Mouse (Mus musculus) central nervous system, embryonic 11.5 days (tissue): ENCODE data around the gene Olfr1370. TPM values are rescaled to one million over a fixed set of nuclear protein-coding genes. Genes with fewer than 3 reads are reported as not detected.

Source experiments
- polyA plus RNA-seq: library from polyadenylated mRNA; depleted of rRNA; stranded (reverse); fragments of >200 nt; gene quantifications from 2 replicates; pipeline ENCODE4 v1.2.3, GENCODE M21; 2012; rRNA removed

The Olfr1370 gene
- polyA plus RNA-seq: not detected in 2 replicates

GRCm38 (mm10) chr13:21074847-21075246 is at the start of gene Olfr1370:
TSS of gene Olfr1370 (minus strand) at chr13:21074947.

DNA sequence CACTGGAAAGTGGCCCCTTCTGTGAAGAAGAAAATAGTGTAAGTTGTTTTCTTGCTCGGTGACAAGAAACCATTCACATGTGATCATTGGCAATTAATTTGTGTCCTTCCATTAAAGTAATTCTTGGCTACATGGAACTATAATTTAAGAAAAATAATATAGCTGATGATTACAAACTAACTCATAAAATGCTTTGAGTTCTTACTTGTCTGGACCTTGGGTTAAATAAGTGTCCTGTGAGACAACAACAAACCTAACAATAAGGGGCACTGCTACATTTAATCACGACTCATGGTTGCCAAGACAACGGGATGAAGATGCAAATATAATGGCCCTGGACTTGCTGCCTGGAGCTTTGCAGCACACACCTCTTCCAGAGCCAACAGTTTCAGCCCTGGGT is 36.4 kb upstream of the Olfr1370 start, which contains the start of gene Olfr1369-ps1:
Olfr1369-ps1 (plus strand) TSS at position 301 of the 400 bp plus-strand sequence.

Other genes with a start within 250 kb of the Olfr1370 start
- gene Olfr1369-ps1, start 36.5 kb upstream of the Olfr1370 start, polyA plus RNA-seq: not detected in 2 replicates
- not detected in 2 replicates for gene Olfr263, start 54.7 kb upstream of the Olfr1370 start, polyA plus RNA-seq
- not detected in 2 replicates for gene Olfr1368, start 70.9 kb upstream of the Olfr1370 start, polyA plus RNA-seq
- 100 and 106 TPM in 2 replicates for gene Trim27, start 104.5 kb upstream of the Olfr1370 start, polyA plus RNA-seq
- gene Gpx5, start 217.8 kb upstream of the Olfr1370 start, polyA plus RNA-seq: 0.04 TPM in 1 of 2 replicates, not detected in the other
- gene Gpx6, start 237.2 kb upstream of the Olfr1370 start, polyA plus RNA-seq: 0.10 TPM in 1 of 2 replicates, not detected in the other